Mouse (Mus musculus): ENCODE data around the gene D630045J12Rik.

The D630045J12Rik gene

DNA sequence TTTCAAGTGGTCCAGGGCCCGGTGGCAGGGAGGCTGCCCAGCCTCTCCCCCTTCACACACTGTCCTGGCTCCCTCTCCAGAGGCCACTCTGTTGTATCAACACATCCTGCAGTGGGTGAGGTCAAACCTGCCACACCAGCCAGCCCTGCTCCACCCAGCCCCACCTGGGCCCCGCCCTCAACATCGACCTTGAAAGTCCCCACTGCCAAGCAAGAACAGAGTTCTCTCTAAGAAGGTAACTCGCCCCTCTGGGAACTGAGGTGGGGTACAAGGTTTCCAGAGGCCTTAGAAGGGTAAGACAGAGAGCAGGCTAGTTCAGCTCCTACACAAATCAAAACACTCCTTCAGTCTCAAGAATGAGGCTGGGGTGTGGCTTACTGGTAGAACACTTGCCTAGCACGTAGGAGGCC lies 156.8 kb downstream of the D630045J12Rik start:
- DNase-seq (ENCODE audit: low read depth, low spot score): peak; percentile 5

DNA sequence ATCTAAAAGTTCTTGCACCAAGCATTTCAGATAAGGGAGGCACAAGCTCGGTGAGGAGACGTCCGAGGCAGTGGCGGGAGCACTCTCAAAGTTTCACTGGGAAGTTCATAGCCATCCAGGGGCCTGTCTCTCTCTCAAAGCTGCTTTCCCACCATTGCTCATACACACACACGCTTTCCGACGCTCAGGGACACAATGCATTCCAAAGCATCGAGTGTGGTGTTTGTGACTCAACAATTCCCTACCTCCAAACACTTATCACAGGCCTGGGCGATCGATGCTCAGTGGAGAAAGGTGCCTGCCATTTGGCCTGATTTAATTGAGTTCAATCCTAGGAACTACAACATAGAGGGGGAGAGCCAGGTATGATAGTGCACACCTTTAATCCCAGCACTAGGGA lies 159.1 kb downstream of the D630045J12Rik start:
- no peak for DNase-seq (ENCODE audit: low read depth, low spot score)

DNA sequence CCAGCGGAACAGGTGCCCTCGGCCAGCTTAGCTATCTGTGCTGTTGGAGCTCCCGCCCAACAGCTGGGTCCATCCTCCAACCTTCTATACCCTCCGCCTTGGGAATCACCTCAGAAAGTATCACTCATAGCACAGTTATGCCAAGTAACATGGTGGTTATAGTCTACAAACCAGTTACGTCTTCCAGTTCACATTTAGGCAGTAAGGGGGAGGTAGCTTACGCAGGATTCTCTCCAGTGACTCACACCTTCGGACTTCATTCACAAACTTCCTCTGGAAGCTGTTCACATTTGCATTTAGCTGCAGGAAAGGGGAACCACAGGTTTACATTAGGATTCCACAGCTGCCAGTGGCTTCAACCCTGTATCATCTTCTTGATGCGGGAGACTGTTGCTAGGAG lies 161.3 kb downstream of the D630045J12Rik start:
- DNase-seq (ENCODE audit: low read depth, low spot score): no peak

GRCm38 (mm10) chr6:38087242-38088026 lies 166.4 kb downstream of the D630045J12Rik start:
- DNase-seq (ENCODE audit: low read depth, low spot score): no peak

GRCm38 (mm10) chr6:38083204-38083603 lies 170.6 kb downstream of the D630045J12Rik start:
- DNase-seq (ENCODE audit: low read depth, low spot score): no peak

DNA sequence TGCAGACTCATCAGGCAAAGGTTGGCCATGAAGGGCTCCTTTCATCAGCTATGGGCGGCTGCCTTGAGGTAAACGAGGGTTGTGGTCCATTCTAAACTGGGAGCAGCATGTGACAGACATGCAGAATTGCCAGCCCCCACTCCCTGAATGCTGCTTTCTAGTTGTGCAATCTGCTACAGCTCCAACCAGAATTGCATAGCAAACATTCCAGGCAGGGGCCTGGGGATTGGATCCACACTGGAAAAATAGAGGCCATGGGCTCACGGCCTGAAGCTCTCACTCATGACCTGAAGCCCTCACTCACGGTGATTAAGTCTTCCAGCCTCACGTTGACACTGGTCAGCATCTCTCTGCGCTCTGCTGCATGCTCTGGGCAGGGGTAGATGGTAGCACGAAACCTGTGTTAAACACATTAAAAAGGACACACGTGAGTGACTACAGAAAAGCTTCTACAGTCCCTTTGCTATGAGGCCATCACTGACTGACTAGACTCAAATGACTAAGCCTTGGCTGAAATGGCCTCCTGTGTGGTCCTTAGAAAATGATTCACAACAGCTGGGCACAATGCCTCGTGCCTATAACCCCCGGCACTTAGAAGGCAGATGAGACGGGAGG lies 172.0 kb downstream of the D630045J12Rik start:
- DNase-seq (ENCODE audit: low read depth, low spot score): peak; percentile 7

GRCm38 (mm10) chr6:38080364-38080763 lies 173.4 kb downstream of the D630045J12Rik start:
- DNase-seq (ENCODE audit: low read depth, low spot score): no peak

GRCm38 (mm10) chr6:38073592-38073991 lies 180.2 kb downstream of the D630045J12Rik start:
- DNase-seq (ENCODE audit: low read depth, low spot score): no peak
